Mouse (Mus musculus) cerebellum, adult 2 months (tissue): Measurements from ENCODE around the gene Hoxd12. TPM values are rescaled to one million over a fixed set of nuclear protein-coding genes. Genes with fewer than 3 reads are reported as not detected.

Experiments
- DNase-seq, 2 experiments: peaks; one replicate each; pipeline ENCODE4 v3.0.0; 2021
- H3K27ac ChIP-seq: fragments of 200-500 bp; 2 replicates; pipeline ENCODE4 v1.5.1; 2012; ENCODE audit warnings: low read length, control low read depth, inconsistent platforms; ENCODE audit not compliant: insufficient read depth
- H3K27me3 ChIP-seq: fragments of 200-500 bp; 2 replicates; pipeline ENCODE4 v1.6.1; 2012; ENCODE audit warnings: inconsistent platforms, mild to moderate bottlenecking, low read length, moderate library complexity; ENCODE audit not compliant: control insufficient read depth, insufficient read depth
- H3K4me1 ChIP-seq: fragments of 200-500 bp; 2 replicates; pipeline ENCODE4 v1.6.1; 2011; ENCODE audit warnings: low read length; ENCODE audit not compliant: control insufficient read depth, insufficient read depth
- H3K4me3 ChIP-seq: fragments of 200-500 bp; replicated peaks from 2 replicates; pipeline ENCODE3; 2011; ENCODE audit warnings: mild to moderate bottlenecking, low read depth, low read length, control low read depth; ENCODE audit not compliant: insufficient read depth
- CTCF ChIP-seq: fragments of 200-500 bp; IDR thresholded peaks from 2 replicates; pipeline ENCODE4 v1.5.1; 2011; ENCODE audit warnings: low read depth, mild to moderate bottlenecking, control low read depth, low read length, moderate library complexity, borderline replicate concordance; ENCODE audit not compliant: insufficient read depth
- POLR2A ChIP-seq: fragments of 200-500 bp; IDR thresholded peaks from 2 replicates; pipeline ENCODE4 v1.6.1; 2011; ENCODE audit warnings: low read length, control low read depth, borderline replicate concordance; ENCODE audit not compliant: insufficient read depth
- WGBS: fragments of 180-500 bp; shearing (Covaris S2); methylation state at CpG from one replicate; pipeline ENCODE4 v1.1.7; 2018; 5-methylcytosine and 5-hydroxymethylcytosine counted together
- polyA plus RNA-seq: library from polyadenylated mRNA; depleted of rRNA; stranded (reverse); fragments of >200 nt; gene quantifications from 2 replicates; pipeline ENCODE4 v1.2.3, GENCODE M21; 2012

Gene Hoxd12
- polyA plus RNA-seq, 1 experiment, result not detected

DNA sequence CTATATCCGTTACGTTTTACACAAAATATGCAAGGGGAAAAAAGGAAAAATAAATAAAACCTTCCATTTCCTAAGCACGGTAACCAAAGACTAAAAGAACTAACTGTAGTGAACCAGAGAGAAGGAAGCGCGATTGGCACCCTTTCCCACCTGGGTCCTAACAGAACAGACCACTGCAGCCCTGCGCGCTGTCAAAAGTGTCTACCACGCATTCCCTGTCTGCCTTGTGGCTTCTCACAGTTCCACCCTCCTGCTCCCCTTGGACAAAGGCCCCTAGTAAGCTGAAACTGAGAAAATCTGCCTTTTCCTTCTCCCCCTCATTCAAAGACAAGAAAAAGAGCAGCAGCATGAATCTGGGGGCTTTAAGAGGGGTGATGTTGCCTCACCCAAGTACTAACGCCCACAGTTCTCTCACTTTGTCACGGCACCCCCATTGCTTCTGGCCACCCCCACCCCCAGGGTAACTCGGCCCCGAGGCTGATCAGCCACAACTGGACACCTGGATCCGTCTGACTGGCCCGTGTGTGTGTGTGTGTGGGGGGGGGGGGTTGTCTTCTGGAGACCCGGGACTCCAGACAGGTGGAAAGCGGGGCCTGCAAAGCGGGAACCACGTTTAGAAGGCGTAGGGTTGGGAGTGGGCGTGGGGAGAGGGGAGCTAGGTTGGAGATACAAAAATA lies 19.9 kb upstream of the Hoxd12 start:
- peaks cover 32% of the 10 kb centered on the region; the same call in 1 of the 2 replicates for H3K27me3 ChIP-seq
- no peaks in the 10 kb centered on the region for H3K4me1 ChIP-seq
- TF ChIP-seq POLR2A (no peak), CTCF (no peak)
- H3K27ac ChIP-seq, result no peak overlapping the region
- H3K4me3 ChIP-seq, result no peak overlapping the region
- WGBS, result 7% methylated on average over 20 of the region's 20 CpGs
- no peak for DNase-seq

DNA sequence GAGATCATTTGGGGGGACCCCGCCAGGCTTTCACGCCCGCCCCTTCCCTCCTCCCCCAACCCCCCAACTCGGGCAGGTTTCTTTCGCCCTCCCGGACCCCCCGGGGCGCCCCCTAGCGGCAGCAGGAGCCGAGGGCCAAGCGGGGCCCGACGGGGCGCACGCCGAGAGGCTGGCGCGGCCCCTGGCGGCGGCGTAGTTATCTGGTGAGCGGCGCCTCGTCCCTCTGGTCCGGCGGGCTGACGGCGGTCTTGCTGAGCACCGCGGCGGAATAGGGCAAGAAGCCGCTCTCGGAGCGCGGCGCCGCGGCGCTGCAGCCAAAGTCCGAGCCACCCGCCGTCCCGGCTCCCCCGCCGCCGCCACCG lies 19.4 kb upstream of the Hoxd12 start:
- 3% methylated on average over 43 of the region's 47 CpGs for WGBS
- Histone ChIP-seq H3K4me1 (no peaks in the 10 kb centered on the region), H3K4me3 (no peak overlapping the region), H3K27ac (no peak overlapping the region), H3K27me3 (peaks cover 32% of the 10 kb centered on the region; the same call in 1 of the 2 replicates)
- DNase-seq, result no peak
- no peak for TF ChIP-seq POLR2A
- TF ChIP-seq CTCF, result no peak

GRCm38 (mm10) chr2:74655821-74656631 lies 18.8 kb upstream of the Hoxd12 start:
- Histone ChIP-seq H3K27ac (no peak overlapping the region), H3K27me3 (peaks cover 33% of the 10 kb centered on the region; the same call in 1 of the 2 replicates), H3K4me3 (no peak overlapping the region), H3K4me1 (no peaks in the 10 kb centered on the region)
- no peak for DNase-seq
- WGBS, result 2% methylated on average over 65 of the region's 69 CpGs
- no peak for TF ChIP-seq POLR2A
- TF ChIP-seq CTCF, result no peak

DNA sequence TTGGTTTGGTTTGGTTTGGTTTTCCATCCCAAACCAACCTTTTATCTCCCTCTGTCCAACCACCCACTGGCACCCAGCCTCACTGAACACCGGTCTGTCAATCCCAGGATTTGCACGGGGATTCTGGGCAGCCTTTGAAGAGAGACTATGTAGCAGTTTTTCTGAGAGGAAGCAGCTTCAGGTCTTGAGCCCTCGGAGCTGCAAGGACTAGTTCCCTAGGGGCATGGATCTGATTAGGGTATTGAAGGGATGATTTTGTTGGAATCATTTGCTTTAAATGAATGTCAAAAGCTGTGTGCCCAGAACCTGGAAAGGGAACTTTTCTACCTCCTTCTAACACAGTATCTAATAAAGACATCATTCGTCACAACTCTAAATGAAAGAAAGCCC lies 18.2 kb upstream of the Hoxd12 start:
- Histone ChIP-seq H3K27ac (no peak overlapping the region), H3K4me3 (no peak overlapping the region), H3K4me1 (no peaks in the 10 kb centered on the region), H3K27me3 (peaks cover 33% of the 10 kb centered on the region; the same call in 1 of the 2 replicates)
- DNase-seq, result no peak
- no peak for TF ChIP-seq CTCF
- no peak for TF ChIP-seq POLR2A
- WGBS, result 4% methylated on average over 4 of the region's 4 CpGs

DNA sequence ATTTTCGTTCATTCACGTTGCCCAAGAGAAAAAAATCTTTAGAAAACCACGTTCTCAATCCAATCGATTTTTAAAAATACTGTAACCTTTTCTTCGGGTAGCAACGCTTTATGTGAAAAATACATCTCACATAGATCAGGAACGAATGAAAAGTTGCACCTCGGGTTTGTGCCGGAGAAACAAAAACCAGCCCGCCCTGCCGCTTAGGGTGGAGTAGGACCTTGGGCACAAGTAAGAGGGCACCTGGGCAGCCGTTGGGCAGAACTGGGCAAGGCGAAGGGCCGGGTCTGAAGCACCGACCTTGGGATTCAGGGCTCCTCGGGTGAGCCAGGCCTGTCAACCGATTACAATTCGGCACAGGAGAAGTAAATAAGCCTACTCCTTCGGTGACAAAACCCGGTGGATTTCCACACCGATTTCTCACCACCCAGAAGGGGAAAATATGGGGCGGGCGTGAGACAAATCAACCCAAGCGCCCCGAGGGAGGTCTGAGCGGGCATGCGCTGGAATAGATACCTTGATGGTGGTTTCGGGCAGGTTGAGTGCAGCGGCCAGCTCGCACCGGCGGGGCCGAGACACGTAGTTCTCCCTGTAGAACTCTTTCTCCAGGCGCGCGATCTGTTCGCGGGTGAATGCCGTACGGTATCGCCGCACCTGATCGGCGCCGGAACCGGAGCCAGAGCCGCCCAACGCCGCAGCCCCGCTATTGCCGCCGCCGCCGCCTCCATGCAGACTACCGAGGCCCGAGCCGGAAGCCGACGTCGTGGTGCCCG lies 17.4 kb upstream of the Hoxd12 start:
- H3K27me3 ChIP-seq, result peaks cover 33% of the 10 kb centered on the region; the same call in 1 of the 2 replicates
- 4% methylated on average over 62 of the region's 62 CpGs for WGBS
- no peak overlapping the region for H3K4me3 ChIP-seq
- H3K4me1 ChIP-seq, result no peaks in the 10 kb centered on the region
- no peak for TF ChIP-seq CTCF
- TF ChIP-seq POLR2A, result no peak
- no peak overlapping the region for H3K27ac ChIP-seq
- DNase-seq, result peak in 1 of 2 experiments; percentile 30

DNA sequence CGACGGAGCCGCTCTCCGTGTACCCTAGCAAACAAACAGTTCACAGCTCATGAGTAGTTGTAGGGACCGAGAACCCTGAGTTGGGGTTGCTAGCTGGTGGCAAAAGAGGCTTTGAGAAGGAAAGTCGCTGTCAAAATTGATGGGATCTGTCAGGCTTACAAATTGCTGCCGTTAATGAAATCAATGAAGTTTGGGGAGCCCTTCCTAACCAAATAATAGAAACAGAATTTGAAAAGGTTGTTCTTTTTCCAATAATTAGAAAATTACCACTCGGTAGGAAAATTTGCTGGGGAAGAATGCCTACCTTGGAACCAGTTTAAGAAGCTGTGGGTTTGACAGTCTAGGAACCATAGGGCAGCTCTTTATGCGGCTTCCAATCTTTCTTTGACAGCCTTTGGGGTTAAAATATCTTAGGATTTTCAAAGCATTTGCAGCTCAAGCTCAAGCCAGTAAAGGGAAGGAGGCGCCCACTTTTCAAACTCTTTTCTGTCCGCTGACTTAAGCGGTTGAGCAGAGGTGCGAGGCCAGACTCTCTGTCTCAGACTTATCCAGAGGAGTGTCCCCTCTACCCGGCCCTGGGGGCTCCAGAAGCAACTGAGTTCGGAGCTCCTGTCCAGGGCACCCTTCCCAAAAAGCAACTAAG lies 16.7 kb upstream of the Hoxd12 start:
- DNase-seq, result no peak
- H3K4me3 ChIP-seq, result no peak overlapping the region
- 4% methylated on average over 15 of the region's 15 CpGs for WGBS

GRCm38 (mm10) chr2:74658667-74659371 lies 16.0 kb upstream of the Hoxd12 start:
- no peak for DNase-seq
- WGBS, result 3% methylated on average over 47 of the region's 47 CpGs
- no peak overlapping the region for H3K4me3 ChIP-seq
- no peak for TF ChIP-seq CTCF
- TF ChIP-seq POLR2A, result no peak
- no peak overlapping the region for H3K27ac ChIP-seq
- H3K27me3 ChIP-seq, result peaks cover 33% of the 10 kb centered on the region; the same call in 1 of the 2 replicates
- H3K4me1 ChIP-seq, result no peaks in the 10 kb centered on the region

More for the DNA sequence above, 16.7 kb upstream of the Hoxd12 start:
- TF ChIP-seq CTCF, result no peak
- H3K27me3 ChIP-seq, result peaks cover 33% of the 10 kb centered on the region; the same call in 1 of the 2 replicates
- H3K27ac ChIP-seq, result no peak overlapping the region
- H3K4me1 ChIP-seq, result no peaks in the 10 kb centered on the region
